Mouse (Mus musculus) testis, adult 2 months (tissue): Measurements from ENCODE around the gene Prpf8.

ENCODE experiments used
- CTCF ChIP-seq: fragments of 200-500 bp; IDR thresholded peaks from 2 replicates; pipeline ENCODE4 v1.5.1; 2012; ENCODE audit warnings: low read depth, mild to moderate bottlenecking, inconsistent platforms, low read length, moderate library complexity; ENCODE audit not compliant: control insufficient read depth, insufficient read depth, insufficient replicate concordance
- POLR2A ChIP-seq: fragments of 200-500 bp; IDR thresholded peaks from 2 replicates; pipeline ENCODE4 v1.6.1; 2012; ENCODE audit warnings: low read depth, mild to moderate bottlenecking, inconsistent platforms, low read length, moderate library complexity; ENCODE audit not compliant: control insufficient read depth

DNA sequence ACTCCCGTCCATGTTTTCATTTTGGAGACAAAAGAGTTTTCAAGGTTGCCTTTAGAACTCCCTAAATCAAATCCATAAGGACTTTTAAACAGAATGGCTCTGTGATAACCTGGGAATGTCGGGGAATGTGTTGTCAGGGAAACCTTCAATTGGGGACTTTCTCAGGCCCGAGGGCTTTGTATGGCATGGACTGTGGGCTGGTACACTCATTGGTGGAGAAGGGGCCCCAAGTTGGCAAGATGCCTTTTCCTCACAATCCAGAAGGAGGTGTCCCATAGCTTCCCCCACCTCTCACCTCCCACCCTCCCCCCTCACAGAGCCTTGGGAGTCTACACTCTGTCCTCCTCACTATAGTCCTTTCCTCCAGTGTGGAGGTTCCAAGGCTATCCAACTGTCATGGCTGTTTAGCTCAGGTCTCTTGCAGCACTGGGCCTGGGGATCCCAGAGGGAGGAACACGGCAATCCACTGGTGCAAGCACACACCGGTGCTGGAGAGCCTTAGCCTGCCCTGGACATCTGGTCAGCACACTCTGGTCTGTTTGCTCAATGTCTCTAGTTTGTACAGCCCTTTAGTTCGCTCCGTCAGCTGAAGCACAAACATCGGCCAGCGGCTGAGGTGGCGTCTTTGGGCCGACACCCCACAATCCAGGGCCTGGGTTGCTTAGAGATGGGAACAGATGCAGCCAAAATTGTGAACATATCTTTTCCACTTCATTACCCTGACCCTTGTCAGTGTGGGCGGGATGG, 63.8 kb downstream of the Prpf8 start:
- TF ChIP-seq POLR2A = no peak
- TF ChIP-seq CTCF = no peak
